Mouse (Mus musculus): ENCODE results near the gene Ppp1r3e. TPM values are rescaled to one million over a fixed set of nuclear protein-coding genes. Genes with fewer than 3 reads are reported as not detected.

Ppp1r3e gene
- polyA plus RNA-seq, 1 experiment: 20.3 TPM

GRCm38 (mm10) chr14:54865626-54866025, 11.7 kb downstream of the Ppp1r3e start:
- no peak overlapping the region for H3K4me3 ChIP-seq (ENCODE audit: insufficient read depth, low read depth, low read length)
- H3K4me1 ChIP-seq (ENCODE audit: control insufficient read depth, insufficient read depth, insufficient read length, low read length): no peaks in the 10 kb centered on the region
- no peak overlapping the region for H3K27ac ChIP-seq (replicated peaks; ENCODE audit: low read depth, low read length)

GRCm38 (mm10) chr14:54864313-54865036, 12.9 kb downstream of the Ppp1r3e start:
- Histone ChIP-seq H3K27ac (replicated peaks; ENCODE audit: low read depth, low read length) (no peak overlapping the region; the same call in 1 of the 2 replicates), H3K4me1 (ENCODE audit: control insufficient read depth, insufficient read depth, insufficient read length, low read length) (no peaks in the 10 kb centered on the region), H3K4me3 (ENCODE audit: insufficient read depth, low read depth, low read length) (peak overlapping the region; percentile 76)

- no peaks in the 10 kb centered on the region for H3K4me1 ChIP-seq (ENCODE audit: control insufficient read depth, insufficient read depth, insufficient read length, low read length)
- H3K27ac ChIP-seq (replicated peaks; ENCODE audit: low read depth, low read length): no peak overlapping the region; the same call in none of the 2 replicates
- H3K4me3 ChIP-seq (ENCODE audit: insufficient read depth, low read depth, low read length): peak overlapping the region; percentile 78
Measured at GRCm38 (mm10) chr14:54863501-54864312, 13.6 kb downstream of the Ppp1r3e start.

- no peak overlapping the region for H3K27ac ChIP-seq (replicated peaks; ENCODE audit: low read depth, low read length)
- no peak overlapping the region for H3K4me3 ChIP-seq (ENCODE audit: insufficient read depth, low read depth, low read length)
- no peaks in the 10 kb centered on the region for H3K4me1 ChIP-seq (ENCODE audit: control insufficient read depth, insufficient read depth, insufficient read length, low read length)
Measured at GRCm38 (mm10) chr14:54860511-54860910, 16.8 kb downstream of the Ppp1r3e start.

GRCm38 (mm10) chr14:54857891-54858290, 19.5 kb downstream of the Ppp1r3e start:
- H3K4me1 ChIP-seq (ENCODE audit: control insufficient read depth, insufficient read depth, insufficient read length, low read length): no peaks in the 10 kb centered on the region
- no peak overlapping the region for H3K27ac ChIP-seq (replicated peaks; ENCODE audit: low read depth, low read length)
- H3K4me3 ChIP-seq (ENCODE audit: insufficient read depth, low read depth, low read length): no peak overlapping the region

GRCm38 (mm10) chr14:54856703-54857102, 20.6 kb downstream of the Ppp1r3e start:
- Histone ChIP-seq H3K4me3 (ENCODE audit: insufficient read depth, low read depth, low read length) (no peak overlapping the region), H3K27ac (replicated peaks; ENCODE audit: low read depth, low read length) (no peak overlapping the region), H3K4me1 (ENCODE audit: control insufficient read depth, insufficient read depth, insufficient read length, low read length) (no peaks in the 10 kb centered on the region)

GRCm38 (mm10) chr14:54855726-54856125, 21.6 kb downstream of the Ppp1r3e start:
- no peaks in the 10 kb centered on the region for H3K4me1 ChIP-seq (ENCODE audit: control insufficient read depth, insufficient read depth, insufficient read length, low read length)
- H3K4me3 ChIP-seq (ENCODE audit: insufficient read depth, low read depth, low read length): no peak overlapping the region
- no peak overlapping the region for H3K27ac ChIP-seq (replicated peaks; ENCODE audit: low read depth, low read length)

GRCm38 (mm10) chr14:54843461-54843860, 33.9 kb downstream of the Ppp1r3e start:
- H3K27ac ChIP-seq (replicated peaks; ENCODE audit: low read depth, low read length): no peak overlapping the region
- peak overlapping the region; percentile 27 for H3K4me3 ChIP-seq (ENCODE audit: insufficient read depth, low read depth, low read length)
- no peaks in the 10 kb centered on the region for H3K4me1 ChIP-seq (ENCODE audit: control insufficient read depth, insufficient read depth, insufficient read length, low read length)

GRCm38 (mm10) chr14:54823716-54824115, 53.6 kb downstream of the Ppp1r3e start:
- Histone ChIP-seq H3K4me1 (ENCODE audit: control insufficient read depth, insufficient read depth, insufficient read length, low read length) (no peaks in the 10 kb centered on the region), H3K27ac (replicated peaks; ENCODE audit: low read depth, low read length) (no peak overlapping the region), H3K4me3 (ENCODE audit: insufficient read depth, low read depth, low read length) (no peak overlapping the region)

Other genes with a start within 250 kb of the Ppp1r3e start
- not detected in 2 replicates for gene Gm17606, start 236.6 kb downstream of the Ppp1r3e start, polyA plus RNA-seq (2012; ENCODE audit: insufficient read depth, insufficient read length, missing spikeins)
- gene Cdh24, start 236.2 kb downstream of the Ppp1r3e start, polyA plus RNA-seq (2012; ENCODE audit: insufficient read depth, insufficient read length, missing spikeins): not detected in 2 replicates
- gene 1700123O20Rik, start 191.3 kb downstream of the Ppp1r3e start, polyA plus RNA-seq (2012; ENCODE audit: insufficient read depth, insufficient read length, missing spikeins): 33.3 and 43.1 TPM in 2 replicates
- gene Acin1, start 190.6 kb downstream of the Ppp1r3e start, polyA plus RNA-seq (2012; ENCODE audit: insufficient read depth, insufficient read length, missing spikeins): 47.2 and 50.6 TPM in 2 replicates
- gene Gm29776, start 178.7 kb downstream of the Ppp1r3e start, polyA plus RNA-seq (2012; ENCODE audit: insufficient read depth, insufficient read length, missing spikeins): not detected in 2 replicates
- not detected in 2 replicates for gene Cebpe, start 165.4 kb downstream of the Ppp1r3e start, polyA plus RNA-seq (2012; ENCODE audit: insufficient read depth, insufficient read length, missing spikeins)
- 2.4 and 2.8 TPM in 2 replicates for gene Slc7a8, start 95.6 kb downstream of the Ppp1r3e start, polyA plus RNA-seq (2012; ENCODE audit: insufficient read depth, insufficient read length, missing spikeins)
- gene Rnf212b, start 63.4 kb downstream of the Ppp1r3e start, polyA plus RNA-seq (2012; ENCODE audit: insufficient read depth, insufficient read length, missing spikeins): 1.5 and 2.0 TPM in 2 replicates
- gene Homez, start 6.6 kb downstream of the Ppp1r3e start, polyA plus RNA-seq (2012; ENCODE audit: insufficient read depth, insufficient read length, missing spikeins): 3.3 and 4.6 TPM in 2 replicates
- 26.3 and 28.2 TPM in 2 replicates for gene Bcl2l2, start 5.8 kb upstream of the Ppp1r3e start, polyA plus RNA-seq (2012; ENCODE audit: insufficient read depth, insufficient read length, missing spikeins)
- gene Gm20521, start 5.9 kb upstream of the Ppp1r3e start, polyA plus RNA-seq (2012; ENCODE audit: insufficient read depth, insufficient read length, missing spikeins): not detected in 2 replicates
- gene Pabpn1, start 14.9 kb upstream of the Ppp1r3e start, polyA plus RNA-seq (2012; ENCODE audit: insufficient read depth, insufficient read length, missing spikeins): 75.5 and 89.7 TPM in 2 replicates
- 4.9 and 6.6 TPM in 2 replicates for gene Slc22a17, start 35.6 kb upstream of the Ppp1r3e start, polyA plus RNA-seq (2012; ENCODE audit: insufficient read depth, insufficient read length, missing spikeins)
- 2.6 and 3.4 TPM in 2 replicates for gene Efs, start 48.6 kb upstream of the Ppp1r3e start, polyA plus RNA-seq (2012; ENCODE audit: insufficient read depth, insufficient read length, missing spikeins)
- gene Il25, start 55.1 kb upstream of the Ppp1r3e start, polyA plus RNA-seq (2012; ENCODE audit: insufficient read depth, insufficient read length, missing spikeins): not detected in 2 replicates
- gene Cmtm5, start 58.7 kb upstream of the Ppp1r3e start, polyA plus RNA-seq (2012; ENCODE audit: insufficient read depth, insufficient read length, missing spikeins): 1.8 and 3.3 TPM in 2 replicates
- not detected in 2 replicates for gene Myh6, start 89.4 kb upstream of the Ppp1r3e start, polyA plus RNA-seq (2012; ENCODE audit: insufficient read depth, insufficient read length, missing spikeins)
- not detected in 2 replicates for gene Gm17428, start 99.4 kb upstream of the Ppp1r3e start, polyA plus RNA-seq (2012; ENCODE audit: insufficient read depth, insufficient read length, missing spikeins)
- 12.0 and 23.5 TPM in 2 replicates for gene Myh7, start 117.1 kb upstream of the Ppp1r3e start, polyA plus RNA-seq (2012; ENCODE audit: insufficient read depth, insufficient read length, missing spikeins)
- gene Ngdn, start 137.9 kb upstream of the Ppp1r3e start, polyA plus RNA-seq (2012; ENCODE audit: insufficient read depth, insufficient read length, missing spikeins): 22.0 and 27.3 TPM in 2 replicates
- 2.3 and 2.5 TPM in 2 replicates for gene Zfhx2, start 214.8 kb upstream of the Ppp1r3e start, polyA plus RNA-seq (2012; ENCODE audit: insufficient read depth, insufficient read length, missing spikeins)
- 9.0 and 15.6 TPM in 2 replicates for gene Thtpa, start 217.2 kb upstream of the Ppp1r3e start, polyA plus RNA-seq (2012; ENCODE audit: insufficient read depth, insufficient read length, missing spikeins)
- 16.9 and 20.8 TPM in 2 replicates for gene Ap1g2, start 229.0 kb upstream of the Ppp1r3e start, polyA plus RNA-seq (2012; ENCODE audit: insufficient read depth, insufficient read length, missing spikeins)
- not detected in 2 replicates for gene Jph4, start 239.4 kb upstream of the Ppp1r3e start, polyA plus RNA-seq (2012; ENCODE audit: insufficient read depth, insufficient read length, missing spikeins)